Mouse (Mus musculus) spleen, postnatal 4 days (tissue): Measurements from ENCODE around the gene I830077J02Rik.
A peak's percentile ranks its signal among the peaks of the same experiment; 100 is the strongest.

ENCODE experiments used
- DNase-seq, 2 experiments: peaks; one replicate each; pipeline ENCODE4 v3.0.0; 2022; ENCODE audit warnings: low spot score in 2 of 2

I830077J02Rik gene

DNA sequence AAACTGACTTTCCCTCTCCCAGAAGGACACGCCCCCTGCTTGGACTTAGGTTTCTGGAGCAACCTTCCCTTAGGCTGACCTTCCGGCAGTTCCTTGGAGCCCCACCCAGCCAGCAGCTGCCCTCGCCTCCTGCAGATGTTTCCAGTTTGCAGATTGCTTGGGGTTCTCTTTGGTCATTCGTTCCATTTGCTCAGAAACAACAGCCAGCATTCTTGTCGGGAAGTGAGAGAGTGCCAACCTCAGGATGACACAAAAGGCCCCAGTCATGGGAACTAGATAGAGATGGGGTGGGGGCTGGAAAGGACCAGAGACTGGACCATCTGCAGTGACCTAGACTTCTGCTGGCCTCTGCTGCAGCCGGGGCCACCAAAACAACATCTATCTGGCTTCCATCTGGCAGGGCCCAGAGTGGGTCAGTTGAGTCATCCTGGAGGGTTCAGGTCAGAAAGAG is 38.5 kb downstream of the I830077J02Rik start:
- DNase-seq: no peak

GRCm38 (mm10) chr3:105892572-105893495 is 39.6 kb downstream of the I830077J02Rik start:
- peak; percentile 71 to 80 for DNase-seq

- DNase-seq: peak; percentile 67 to 69
These were observed 40.5 kb downstream of the I830077J02Rik start for GRCm38 (mm10) chr3:105891760-105892571.

DNA sequence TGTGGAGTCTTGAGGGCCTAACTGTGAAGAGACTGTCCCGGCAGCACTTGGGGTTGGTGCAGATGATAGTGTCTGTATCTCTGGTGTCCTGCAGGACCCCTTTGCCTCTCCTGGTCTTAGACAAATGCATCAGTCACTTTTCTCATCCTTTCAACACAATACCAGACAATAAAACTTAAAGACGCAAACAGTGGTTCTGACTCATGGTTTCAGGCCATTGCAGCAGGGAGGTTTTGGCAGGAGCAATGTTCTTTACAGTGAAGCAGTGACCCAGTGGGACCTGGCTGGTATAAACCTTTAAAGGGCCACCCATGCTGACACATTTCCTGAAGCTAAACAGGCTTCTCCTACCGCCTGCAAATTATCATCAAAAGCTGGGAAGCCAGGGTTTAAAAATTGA is 41.3 kb downstream of the I830077J02Rik start:
- no peak for DNase-seq

- no peak for DNase-seq
These were observed 42.2 kb downstream of the I830077J02Rik start for GRCm38 (mm10) chr3:105890220-105890619.

GRCm38 (mm10) chr3:105888961-105889360 is 43.5 kb downstream of the I830077J02Rik start:
- no peak for DNase-seq

- peak in 1 of 2 experiments; percentile 51 for DNase-seq
These were observed 49.4 kb downstream of the I830077J02Rik start for GRCm38 (mm10) chr3:105883111-105883510.

- peak in 1 of 2 experiments; percentile 32 for DNase-seq
These were observed 50.4 kb downstream of the I830077J02Rik start for GRCm38 (mm10) chr3:105882105-105882504.

DNA sequence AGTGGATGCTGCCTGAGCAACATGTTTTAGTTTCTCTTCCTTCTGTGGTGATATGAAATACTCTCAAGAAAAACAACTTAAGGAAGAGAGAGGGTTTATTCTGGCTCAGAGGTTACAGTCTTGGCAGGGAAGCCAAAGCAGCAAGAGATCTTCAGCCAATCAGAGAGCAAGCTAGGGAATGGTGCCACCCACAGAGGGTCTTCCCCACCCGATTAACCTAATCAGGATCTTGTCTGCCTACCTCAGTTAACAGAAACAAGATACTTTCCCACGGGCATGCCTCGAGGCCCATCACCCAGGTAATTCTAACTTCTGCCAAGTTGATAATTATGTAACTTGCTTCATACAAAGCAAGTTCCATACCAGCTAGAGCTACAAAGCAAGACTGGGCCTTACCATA is 52.0 kb downstream of the I830077J02Rik start:
- peak in 1 of 2 experiments; percentile 9 for DNase-seq

GRCm38 (mm10) chr3:105878751-105879150 is 53.7 kb downstream of the I830077J02Rik start:
- peak; percentile 10 to 53 for DNase-seq

- DNase-seq: no peak
These were observed 54.5 kb downstream of the I830077J02Rik start for GRCm38 (mm10) chr3:105877919-105878318.

- no peak for DNase-seq
These were observed 55.1 kb downstream of the I830077J02Rik start for GRCm38 (mm10) chr3:105877252-105877803.

DNA sequence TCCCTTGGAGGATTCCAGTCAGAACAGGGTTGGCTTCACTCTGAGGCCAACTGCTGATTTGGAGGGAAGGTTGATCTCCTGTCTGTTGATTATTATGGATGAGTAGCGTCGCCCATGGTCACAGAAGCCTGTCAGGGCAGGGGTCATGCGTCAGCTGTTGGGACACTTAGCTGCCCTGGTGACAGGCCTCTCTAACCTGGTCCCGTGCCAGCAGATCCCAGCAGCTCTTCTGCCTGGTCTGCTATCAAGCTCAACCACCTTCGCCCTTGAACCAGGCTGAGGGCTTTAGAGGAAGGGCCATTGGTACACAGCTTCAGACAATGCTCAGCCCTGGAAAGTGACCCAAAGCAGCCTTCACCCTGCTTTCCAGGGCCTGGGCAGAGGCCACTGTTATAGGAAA is 56.4 kb downstream of the I830077J02Rik start:
- DNase-seq: peak in 1 of 2 experiments; percentile 53
